Mouse (Mus musculus) lung, embryonic 14.5 days (tissue): ENCODE data around the gene Plekhj1. TPM values are rescaled to one million over a fixed set of nuclear protein-coding genes. Genes with fewer than 3 reads are reported as not detected.

Experiments used
- ATAC-seq: fragments of 200-750 bp; cut with Nextera tagmentation; 2 replicates; pipeline ENCODE4 v1.8.0; 2017; ENCODE audit warnings: mild to moderate bottlenecking, moderate TSS enrichment, moderate library complexity; ENCODE audit not compliant: insufficient read depth
- DNase-seq: peaks from one replicate; pipeline ENCODE4 v3.0.0-alpha.2; 2015
- H3K27ac ChIP-seq: fragments of 300-500 bp; sonication (generic); 2 replicates; pipeline ENCODE4 v1.5.1; 2014; ENCODE audit warnings: low read depth, mild to moderate bottlenecking, moderate library complexity
- H3K27me3 ChIP-seq: fragments of 300-500 bp; sonication (generic); 2 replicates; pipeline ENCODE4 v1.6.1; 2014; ENCODE audit warnings: low read length, control low read depth; ENCODE audit not compliant: insufficient read depth
- H3K36me3 ChIP-seq: fragments of 300-500 bp; sonication (generic); 2 replicates; pipeline ENCODE4 v1.6.1; 2014; ENCODE audit warnings: control low read depth; ENCODE audit not compliant: insufficient read depth
- H3K4me1 ChIP-seq: fragments of 300-500 bp; sonication (generic); 2 replicates; pipeline ENCODE4 v1.6.1; 2014; ENCODE audit warnings: antibody characterized with exemption, control low read depth; ENCODE audit not compliant: insufficient read depth
- H3K4me2 ChIP-seq: fragments of 300-500 bp; sonication (generic); 2 replicates; pipeline ENCODE4 v1.6.1; 2014; ENCODE audit warnings: mild to moderate bottlenecking
- H3K4me3 ChIP-seq: fragments of 300-500 bp; sonication (generic); 2 replicates; pipeline ENCODE4 v1.5.1; 2014; ENCODE audit warnings: low read depth, low read length
- H3K9ac ChIP-seq: fragments of 300-500 bp; sonication (generic); 2 replicates; pipeline ENCODE4 v1.6.1; 2014
- H3K9me3 ChIP-seq: fragments of 300-500 bp; sonication (generic); 2 replicates; pipeline ENCODE4 v1.6.1; 2016; ENCODE audit warnings: low read depth, low read length, control low read depth
- CTCF ChIP-seq: IDR thresholded peaks from 2 replicates; pipeline ENCODE4 v1.5.1; 2016; ENCODE audit warnings: antibody characterized with exemption, low read depth
- WGBS: fragments of 180-500 bp; shearing (Covaris S2); extraction: QIAGEN DNeasy Blood & Tissue Kit; methylation state at CpG from one replicate; pipeline ENCODE4 v1.1.7; 2014; 5-methylcytosine and 5-hydroxymethylcytosine counted together
- polyA plus RNA-seq: library from polyadenylated mRNA; unstranded; fragments of >200 nt; fragmentation: Nextera tagmentation; extraction: Ambion mirVana; gene quantifications from 2 replicates; pipeline ENCODE4 v1.2.1, GENCODE M21; 2014

Gene Plekhj1
- polyA plus RNA-seq, 1 experiment from 2014 or later, result 121 TPM

DNA sequence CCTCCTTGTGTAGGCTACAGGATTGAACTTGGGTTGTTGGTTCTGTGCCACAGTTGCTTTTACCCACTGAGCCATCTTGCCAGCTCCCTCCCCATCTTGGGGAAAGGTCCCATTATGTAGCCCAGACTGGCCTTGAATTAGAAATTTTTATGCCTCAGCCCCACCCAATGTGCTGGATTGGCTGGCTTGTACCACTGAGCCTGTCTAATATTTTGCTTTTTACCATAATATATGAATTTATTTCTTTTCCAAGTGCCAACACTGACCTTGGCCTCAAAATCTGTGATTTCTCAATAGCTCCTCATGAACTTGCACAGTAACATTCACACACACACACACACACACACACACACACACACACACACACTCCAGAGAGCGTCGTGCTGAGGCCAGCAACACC lies 32.7 kb downstream of the Plekhj1 start:
- 0 out of 2 replicates have a peak, but pooled peaks cover 2% of the 10 kb centered on the region for H3K4me1 ChIP-seq
- no peak overlapping the region for H3K4me3 ChIP-seq
- WGBS, result 56% methylated on average over 2 of the region's 2 CpGs
- DNase-seq (no peak), ATAC-seq (no peak)
- H3K36me3 ChIP-seq, result peaks cover 57% of the 10 kb centered on the region
- no peaks in the 10 kb centered on the region for H3K9me3 ChIP-seq
- no peak overlapping the region for H3K4me2 ChIP-seq
- H3K27ac ChIP-seq, result no peak overlapping the region; the same call in 1 of the 2 replicates
- no peak for TF ChIP-seq CTCF
- H3K9ac ChIP-seq, result no peak overlapping the region
- H3K27me3 ChIP-seq, result no peaks in the 10 kb centered on the region

- TF ChIP-seq CTCF, result no peak
- Histone ChIP-seq H3K4me1 (0 out of 2 replicates have a peak, but pooled peaks cover 2% of the 10 kb centered on the region), H3K4me2 (no peak overlapping the region), H3K9me3 (no peaks in the 10 kb centered on the region), H3K27ac (no peak overlapping the region), H3K36me3 (peaks cover 38% of the 10 kb centered on the region), H3K9ac (no peak overlapping the region), H3K27me3 (no peaks in the 10 kb centered on the region), H3K4me3 (no peak overlapping the region)
- ATAC-seq (no peak), DNase-seq (no peak)
- 84% methylated on average over 2 of the region's 2 CpGs for WGBS
Measured at GRCm38 (mm10) chr10:80763502-80763901, 34.9 kb downstream of the Plekhj1 start.

DNA sequence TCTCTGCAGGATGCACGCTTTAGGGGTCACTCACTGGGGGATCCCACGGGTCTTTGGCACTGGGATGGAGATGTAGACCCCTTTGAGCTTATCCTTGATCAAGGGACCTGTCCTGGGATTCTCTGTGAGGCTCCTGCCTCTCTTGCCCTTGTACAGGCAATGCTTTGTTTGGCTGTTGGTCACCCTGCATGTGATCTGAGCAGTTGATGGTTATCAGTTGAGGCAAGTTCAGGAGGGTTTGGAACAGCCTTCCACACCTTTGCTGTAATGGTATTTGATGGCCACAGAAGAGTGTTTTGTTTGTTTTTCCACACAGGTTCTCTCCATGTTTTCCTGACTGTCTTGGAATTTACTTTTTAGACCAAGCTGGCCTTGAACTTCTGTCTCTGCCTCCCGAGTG lies 36.6 kb downstream of the Plekhj1 start:
- no peak for DNase-seq
- Histone ChIP-seq H3K27me3 (no peaks in the 10 kb centered on the region), H3K27ac (no peak overlapping the region), H3K9me3 (no peaks in the 10 kb centered on the region), H3K9ac (no peak overlapping the region), H3K4me2 (no peak overlapping the region), H3K4me3 (no peak overlapping the region), H3K4me1 (peaks cover 10% of the 10 kb centered on the region; the same call in 1 of the 2 replicates), H3K36me3 (peaks cover 23% of the 10 kb centered on the region)
- WGBS, result 63% methylated on average over 3 of the region's 3 CpGs
- no peak for ATAC-seq
- TF ChIP-seq CTCF, result no peak

GRCm38 (mm10) chr10:80760596-80761524 lies 37.6 kb downstream of the Plekhj1 start:
- WGBS, result 86% methylated on average over 4 of the region's 4 CpGs
- H3K36me3 ChIP-seq, result peaks cover 14% of the 10 kb centered on the region; the same call in 1 of the 2 replicates
- ATAC-seq, result no peak
- DNase-seq, result no peak
- H3K27ac ChIP-seq, result no peak overlapping the region
- TF ChIP-seq CTCF, result no peak
- H3K4me3 ChIP-seq, result no peak overlapping the region
- H3K9me3 ChIP-seq, result no peaks in the 10 kb centered on the region
- H3K4me1 ChIP-seq, result peaks cover 19% of the 10 kb centered on the region
- H3K27me3 ChIP-seq, result no peaks in the 10 kb centered on the region
- H3K9ac ChIP-seq, result no peak overlapping the region
- H3K4me2 ChIP-seq, result no peak overlapping the region

DNA sequence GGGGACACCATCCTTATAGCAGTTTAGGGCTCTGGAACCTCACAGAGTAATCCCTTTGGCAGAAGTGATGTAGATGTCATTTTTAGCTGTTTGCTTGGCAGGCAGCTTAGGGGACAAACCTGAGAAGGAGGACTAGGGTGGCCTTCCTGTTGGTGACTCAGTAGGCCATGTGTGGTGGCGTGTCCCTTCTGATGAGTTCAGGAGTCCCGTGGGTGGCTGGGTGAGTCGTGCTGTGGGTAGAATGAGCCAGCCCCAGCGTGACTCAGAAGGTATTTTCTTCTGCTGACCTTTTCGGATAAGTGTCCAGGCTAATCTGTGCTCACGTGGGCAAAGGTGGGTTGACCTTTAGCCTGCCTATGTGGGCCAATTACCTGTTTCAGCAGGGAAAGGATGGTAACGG lies 39.8 kb downstream of the Plekhj1 start:
- H3K9ac ChIP-seq, result no peak overlapping the region
- ATAC-seq, result no peak
- no peak overlapping the region for H3K4me3 ChIP-seq
- no peak for DNase-seq
- no peak for TF ChIP-seq CTCF
- H3K27ac ChIP-seq, result no peak overlapping the region
- no peaks in the 10 kb centered on the region for H3K9me3 ChIP-seq
- peaks cover 20% of the 10 kb centered on the region for H3K4me1 ChIP-seq
- no peak overlapping the region for H3K4me2 ChIP-seq
- H3K27me3 ChIP-seq, result no peaks in the 10 kb centered on the region
- no peaks in the 10 kb centered on the region for H3K36me3 ChIP-seq
- WGBS, result 77% methylated on average over 7 of the region's 7 CpGs

DNA sequence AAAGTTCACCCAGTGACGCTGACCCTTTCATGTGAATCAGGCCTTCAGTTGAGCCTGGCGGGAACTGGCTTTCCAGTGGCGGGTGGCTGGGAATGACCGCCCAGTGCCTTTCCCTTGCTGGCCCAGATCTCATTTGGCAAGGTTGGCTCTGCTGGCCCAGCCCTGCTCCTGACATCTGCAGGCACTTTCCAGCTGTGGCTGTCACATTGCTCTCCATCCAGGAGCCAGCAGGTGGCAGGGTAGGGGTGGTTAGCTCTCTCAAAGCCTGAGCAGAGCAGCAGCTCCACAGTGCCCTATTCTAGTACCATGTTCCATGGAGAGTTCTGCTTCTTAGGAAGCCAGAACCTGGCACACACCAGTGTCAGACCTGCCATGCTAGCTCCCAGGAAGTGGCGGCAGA lies 40.7 kb downstream of the Plekhj1 start:
- 34% methylated on average over 5 of the region's 5 CpGs for WGBS
- H3K4me1 ChIP-seq, result peaks cover 20% of the 10 kb centered on the region
- ATAC-seq (no peak), DNase-seq (peak; percentile 75)
- H3K9ac ChIP-seq, result no peak overlapping the region
- peak; percentile 61 for TF ChIP-seq CTCF
- H3K27me3 ChIP-seq, result no peaks in the 10 kb centered on the region
- H3K4me3 ChIP-seq, result no peak overlapping the region
- H3K9me3 ChIP-seq, result no peaks in the 10 kb centered on the region
- H3K27ac ChIP-seq, result no peak overlapping the region
- H3K36me3 ChIP-seq, result no peaks in the 10 kb centered on the region
- H3K4me2 ChIP-seq, result peak overlapping the region; percentile 99; the same call in 1 of the 2 replicates

GRCm38 (mm10) chr10:80756967-80757366 lies 41.5 kb downstream of the Plekhj1 start:
- Histone ChIP-seq H3K27me3 (no peaks in the 10 kb centered on the region), H3K4me1 (peaks cover 22% of the 10 kb centered on the region), H3K9me3 (no peaks in the 10 kb centered on the region), H3K36me3 (no peaks in the 10 kb centered on the region), H3K9ac (peak overlapping the region; percentile 92), H3K4me2 (peak overlapping the region; percentile 99), H3K27ac (no peak overlapping the region; the same call in 1 of the 2 replicates), H3K4me3 (peak overlapping the region; percentile 98)
- ATAC-seq (no peak), DNase-seq (no peak)
- WGBS, result 46% methylated on average over 4 of the region's 4 CpGs
- no peak for TF ChIP-seq CTCF
